Mouse (Mus musculus): ENCODE results near the gene Ccdc107.

GRCm38 (mm10) chr4:43497405-43497804 is 4.7 kb downstream of the Ccdc107 start:
- TF ChIP-seq POLR2A (IDR thresholded peaks at IDR 0.05; ENCODE audit: extremely low read depth, insufficient read depth, low read length) (no peak), CTCF (IDR thresholded peaks at IDR 0.05; ENCODE audit: low read depth, low read length) (no peak)
